Mouse (Mus musculus) monocyte, adult 59 days (primary cell): ENCODE results near the gene Olfr763. TPM values are rescaled to one million over a fixed set of nuclear protein-coding genes. Genes with fewer than 3 reads are reported as not detected.

Experiments used
- total RNA-seq, 2 experiments: library from RNA; stranded (reverse); gene quantifications; one replicate each; pipeline ENCODE4 v1.2.4; 2023

Gene Olfr763
- total RNA-seq: not detected

GRCm38 (mm10) chr10:129010288-129010841 lies at the start of gene Olfr763:
Gene Olfr763, plus strand, starts transcription at chr10:129010791.

GRCm38 (mm10) chr10:128989131-128989530 lies 21.5 kb upstream of the Olfr763 start, which contains the start of gene Olfr9:
Gene Olfr9, plus strand, starts transcription at chr10:128989431.

DNA sequence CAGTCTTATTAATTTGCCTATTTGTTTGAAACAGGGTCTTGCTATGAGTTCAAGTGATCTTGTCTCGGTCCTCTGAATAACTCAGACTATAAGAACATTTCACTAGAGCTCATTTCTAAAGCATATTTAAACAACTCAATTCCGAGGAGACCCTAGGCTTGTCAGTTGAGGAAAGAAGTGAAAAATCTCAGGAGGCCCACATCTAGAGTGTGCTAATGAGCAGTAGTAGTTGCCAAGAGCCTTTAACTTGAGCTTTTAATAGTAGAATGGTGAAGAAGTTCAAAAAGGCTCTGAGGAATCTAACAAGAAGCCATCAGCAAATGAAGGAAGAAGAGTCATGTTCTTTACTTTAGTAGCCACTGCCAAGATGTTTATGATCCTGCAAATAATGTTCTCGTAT lies 29.2 kb downstream of the Olfr763 start, which contains the start of gene Olfr764-ps1:
Olfr764-ps1 (minus strand) TSS at position 101 of the 400 bp plus-strand sequence.

DNA sequence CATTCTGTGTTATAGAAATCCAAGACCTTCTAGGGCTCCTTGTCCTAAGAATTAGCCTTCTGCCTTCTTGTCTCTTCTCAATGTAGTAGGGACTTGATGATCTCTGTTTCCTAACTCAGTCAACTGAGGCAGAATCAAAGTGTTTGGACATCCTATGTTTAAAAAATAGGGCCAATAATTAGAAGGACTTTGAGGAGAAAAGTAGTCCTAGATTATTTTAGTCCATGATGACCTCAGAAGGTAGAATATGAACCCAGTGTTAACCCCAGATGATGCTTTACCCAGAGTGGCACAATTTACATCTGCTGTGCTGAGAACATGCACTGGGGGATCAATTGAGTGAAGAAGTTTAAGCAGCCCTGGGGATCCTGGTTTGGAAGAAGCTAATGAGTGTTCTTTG lies 39.3 kb downstream of the Olfr763 start, which contains the start of gene Olfr765:
Olfr765 (minus strand) TSS at position 101 of the 400 bp plus-strand sequence.

Other genes starting within 250 kb of the Olfr763 start
- gene Mmp19, start 219.9 kb upstream of the Olfr763 start, total RNA-seq: 10 to 100 TPM in 1 of 2 experiments, 1 to 10 TPM in 1; 9.8 to 18.0 TPM
- 10 to 100 TPM; 63.2 to 69.8 TPM for gene Dnajc14, start 206.7 kb upstream of the Olfr763 start, total RNA-seq
- 10 to 100 TPM; 10.8 to 11.1 TPM for gene Tmem198b, start 206.4 kb upstream of the Olfr763 start, total RNA-seq
- gene Sarnp, start 193.5 kb upstream of the Olfr763 start, total RNA-seq: 10 to 100 TPM; 40.5 to 49.9 TPM
- 10 to 100 TPM; 30.9 to 41.1 TPM for gene Ormdl2, start 189.1 kb upstream of the Olfr763 start, total RNA-seq
- under 1 TPM; 0.43 to 0.50 TPM for gene Gdf11, start 119.1 kb upstream of the Olfr763 start, total RNA-seq
- gene Cd63, start 109.8 kb upstream of the Olfr763 start, total RNA-seq: 1 to 10 TPM; 3.9 to 5.2 TPM
- 1 to 10 TPM; 4.9 to 5.2 TPM for gene Rdh5, start 87.9 kb upstream of the Olfr763 start, total RNA-seq
- 100 to 1,000 TPM in 1 of 2 experiments, 10 to 100 TPM in 1; 85.1 to 109 TPM for gene Bloc1s1, start 86.8 kb upstream of the Olfr763 start, total RNA-seq
- not detected for gene Itga7, start 77.0 kb upstream of the Olfr763 start, total RNA-seq
- gene Mettl7b, start 49.8 kb upstream of the Olfr763 start, total RNA-seq: not detected
- gene Olfr9, start 21.4 kb upstream of the Olfr763 start, total RNA-seq: not detected
- not detected for gene Olfr764-ps1, start 29.1 kb downstream of the Olfr763 start, total RNA-seq
- not detected for gene Olfr765, start 39.2 kb downstream of the Olfr763 start, total RNA-seq
- gene Olfr766-ps1, start 58.2 kb downstream of the Olfr763 start, total RNA-seq: not detected
- not detected for gene Olfr767, start 72.1 kb downstream of the Olfr763 start, total RNA-seq
- gene Olfr768, start 88.6 kb downstream of the Olfr763 start, total RNA-seq: not detected
- gene Olfr769, start 107.1 kb downstream of the Olfr763 start, total RNA-seq: not detected
- gene Olfr770, start 128.2 kb downstream of the Olfr763 start, total RNA-seq: not detected
- gene Olfr771, start 154.0 kb downstream of the Olfr763 start, total RNA-seq: not detected
- not detected for gene Olfr772, start 167.1 kb downstream of the Olfr763 start, total RNA-seq
- not detected for gene Olfr773, start 176.6 kb downstream of the Olfr763 start, total RNA-seq
- gene Olfr774, start 225.4 kb downstream of the Olfr763 start, total RNA-seq: not detected
- not detected for gene Olfr775, start 237.6 kb downstream of the Olfr763 start, total RNA-seq
- not detected for gene Olfr776, start 248.3 kb downstream of the Olfr763 start, total RNA-seq